Mouse (Mus musculus): ENCODE measurements around the gene Mob4.

DNA sequence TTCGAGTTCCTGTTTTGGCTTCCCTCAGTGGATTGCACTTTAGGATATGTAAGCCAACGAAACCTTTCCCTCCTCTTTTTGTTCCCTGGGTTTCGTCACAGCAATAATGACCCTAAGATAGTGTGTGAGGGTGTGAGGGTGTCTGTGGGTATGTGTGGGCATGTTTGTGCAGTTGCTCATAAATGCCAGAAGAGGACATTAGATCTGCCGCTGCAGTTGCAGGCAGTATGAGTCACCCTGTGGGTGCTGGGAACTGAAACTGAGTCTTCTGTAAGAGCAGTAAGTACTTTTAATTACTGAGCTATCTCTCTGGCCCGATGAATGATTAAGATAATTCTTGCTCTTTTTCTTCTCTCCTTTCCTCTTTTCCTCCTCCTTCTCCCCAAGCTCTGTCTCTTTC, 8.0 kb upstream of the Mob4 start:
- no peak for TF ChIP-seq CTCF (IDR thresholded peaks at IDR 0.05; ENCODE audit: low read depth, low read length)
- no peak for TF ChIP-seq POLR2A (IDR thresholded peaks at IDR 0.05; ENCODE audit: borderline replicate concordance, low read depth, low read length)
